Mouse (Mus musculus) frontal cortex, postnatal 10 days (tissue): ENCODE results near the gene Ank.
A peak's percentile ranks its signal among the peaks of the same experiment; 100 is the strongest.
"Not testable (repeated sequence)": the region's sequence is repeated elsewhere in the genome, so short reads cannot be mapped to it uniquely, and the experiment has no call there.

Source experiments
- DNase-seq, 2 experiments: peaks; one replicate each; pipeline ENCODE4 v3.0.0; 2022; ENCODE audit warnings: low spot score in 2 of 2, mixed read lengths in 1 of 2

The Ank gene

DNA sequence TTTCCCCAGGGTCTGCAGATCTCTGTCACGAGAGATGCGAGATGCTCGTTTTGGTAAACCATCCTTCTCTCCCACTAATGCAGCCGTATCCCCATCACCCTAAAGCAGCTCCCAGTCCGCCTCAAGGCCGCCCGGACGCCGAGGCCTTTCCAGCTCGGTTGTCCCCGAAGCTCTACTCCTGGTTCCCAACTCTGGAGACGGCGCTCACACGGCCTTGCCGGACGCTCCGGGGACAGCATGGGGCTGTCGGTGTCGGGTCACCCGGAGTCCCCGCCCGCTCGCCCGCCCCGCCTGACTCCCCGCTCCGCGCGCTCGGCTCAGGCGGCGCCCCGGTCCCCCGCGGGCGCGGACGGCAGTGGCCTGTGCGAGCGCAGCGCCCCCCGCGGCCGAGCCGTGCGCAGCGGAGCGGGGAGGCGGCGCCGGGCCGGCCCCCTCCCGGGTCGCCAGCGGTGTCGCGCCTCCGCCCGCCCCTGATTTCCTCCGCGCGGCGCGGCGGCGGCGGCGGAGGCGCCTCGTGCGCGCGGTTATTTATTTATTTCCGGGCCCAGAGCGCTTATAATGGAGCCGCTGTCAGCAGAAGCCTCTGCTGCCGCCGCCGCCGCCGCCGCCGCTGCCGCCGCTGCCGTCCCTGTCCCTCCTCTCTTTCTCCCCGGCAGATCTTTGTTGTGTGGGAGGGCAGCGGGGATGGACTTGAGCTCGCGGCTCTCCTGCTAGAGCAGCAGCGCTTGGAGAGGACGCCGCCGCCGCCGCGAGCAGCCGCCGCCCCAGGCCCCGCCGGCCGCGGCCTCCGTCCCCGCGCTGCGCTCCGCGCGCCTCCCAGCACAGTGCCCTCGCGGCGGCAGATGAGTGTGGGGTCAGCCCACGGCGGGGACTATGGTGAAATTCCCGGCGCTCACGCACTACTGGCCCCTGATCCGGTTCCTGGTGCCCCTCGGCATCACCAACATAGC lies at the start of gene Ank:
Gene Ank, plus strand, starts transcription at position 547 of the 950 bp plus-strand sequence.
- peak; percentile 62 to 83 for DNase-seq

GRCm38 (mm10) chr15:27418566-27419331 lies 47.7 kb upstream of the Ank start:
- DNase-seq = no peak

DNA sequence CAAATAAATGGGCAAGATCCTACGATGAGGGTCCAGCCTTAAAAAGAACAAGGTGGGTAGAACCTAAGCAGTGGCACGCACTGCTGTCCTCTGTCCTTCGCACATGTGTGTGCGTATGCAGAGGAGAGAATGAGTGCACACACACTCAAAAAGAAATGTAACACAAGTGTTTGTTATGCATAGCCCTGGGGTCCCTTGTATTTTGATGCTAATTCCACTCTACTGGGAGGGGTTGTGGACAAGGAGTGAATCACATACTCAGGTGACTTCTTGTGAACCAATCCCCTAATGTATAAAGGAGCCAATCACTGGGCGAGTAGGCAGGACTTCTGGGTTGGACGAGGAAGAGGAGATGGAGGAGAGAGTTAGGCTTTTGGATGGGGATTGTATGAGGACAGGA lies 44.9 kb upstream of the Ank start:
- DNase-seq = no peak

GRCm38 (mm10) chr15:27427581-27427980 lies 38.9 kb upstream of the Ank start:
- DNase-seq = no peak

DNA sequence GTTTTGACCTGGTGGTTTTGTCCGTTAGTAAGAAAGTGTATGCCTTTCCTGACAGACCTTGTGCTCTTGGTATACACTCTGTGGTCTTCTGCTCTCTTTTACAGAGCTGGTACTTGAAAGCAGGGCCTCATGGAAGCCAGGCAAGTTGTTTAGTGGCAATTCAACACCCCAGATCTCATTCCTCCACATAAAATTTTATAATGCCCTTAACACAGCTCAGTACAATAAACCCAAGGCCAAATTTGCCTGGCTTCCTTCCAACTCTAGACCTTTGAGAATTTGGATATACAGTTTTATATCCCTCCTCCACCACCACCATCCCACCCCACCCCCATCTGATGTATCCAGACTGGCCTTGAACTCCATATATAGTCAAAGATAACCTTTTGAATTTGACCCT lies 36.2 kb upstream of the Ank start:
- no peak for DNase-seq

GRCm38 (mm10) chr15:27432851-27433615 lies 33.4 kb upstream of the Ank start:
- no peak for DNase-seq

GRCm38 (mm10) chr15:27435409-27435808 lies 31.1 kb upstream of the Ank start:
- DNase-seq = no peak

- DNase-seq = no peak
These were observed 30.3 kb upstream of the Ank start for GRCm38 (mm10) chr15:27436194-27436593.

- DNase-seq = no peak
These were observed 25.4 kb upstream of the Ank start for GRCm38 (mm10) chr15:27441053-27441452.

DNA sequence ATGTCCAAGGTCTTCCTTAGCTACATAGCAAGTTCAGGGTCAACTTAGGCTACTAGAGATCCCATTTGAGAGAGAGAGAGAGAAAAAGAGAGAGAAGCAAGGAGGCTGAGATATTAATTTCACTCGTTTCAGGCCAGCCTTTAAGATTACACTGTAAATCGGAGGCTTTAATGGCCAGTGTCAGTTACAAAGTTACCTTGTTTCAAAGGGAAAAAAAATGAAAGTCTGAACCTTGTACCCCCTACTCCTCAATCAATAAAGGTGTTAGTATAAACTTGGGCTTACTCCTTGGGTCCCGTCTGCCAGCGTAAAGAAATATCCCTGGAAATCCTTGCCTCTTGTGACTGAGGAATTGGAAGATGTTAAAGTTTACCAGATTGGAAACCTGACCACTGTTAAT lies 24.9 kb upstream of the Ank start:
- no peak for DNase-seq

DNA sequence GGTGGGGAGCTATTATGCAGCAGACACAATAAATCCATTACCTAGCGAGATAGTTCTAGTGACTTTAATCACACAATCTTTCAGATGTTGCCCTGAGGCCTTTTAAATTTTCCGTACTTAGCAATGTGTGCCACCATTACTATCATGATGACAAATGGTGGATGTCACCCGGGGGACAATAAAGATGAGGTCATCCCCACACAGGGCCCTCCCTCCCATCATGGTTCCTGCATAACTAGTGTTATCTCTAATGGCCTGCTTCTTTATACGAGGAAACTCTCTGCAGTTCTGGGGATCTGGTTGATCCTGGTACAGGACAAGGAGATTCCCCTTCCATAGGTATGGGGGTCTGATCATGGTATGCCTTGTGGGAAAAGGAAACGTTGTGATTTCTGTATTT lies 24.5 kb upstream of the Ank start:
- DNase-seq = no peak

DNA sequence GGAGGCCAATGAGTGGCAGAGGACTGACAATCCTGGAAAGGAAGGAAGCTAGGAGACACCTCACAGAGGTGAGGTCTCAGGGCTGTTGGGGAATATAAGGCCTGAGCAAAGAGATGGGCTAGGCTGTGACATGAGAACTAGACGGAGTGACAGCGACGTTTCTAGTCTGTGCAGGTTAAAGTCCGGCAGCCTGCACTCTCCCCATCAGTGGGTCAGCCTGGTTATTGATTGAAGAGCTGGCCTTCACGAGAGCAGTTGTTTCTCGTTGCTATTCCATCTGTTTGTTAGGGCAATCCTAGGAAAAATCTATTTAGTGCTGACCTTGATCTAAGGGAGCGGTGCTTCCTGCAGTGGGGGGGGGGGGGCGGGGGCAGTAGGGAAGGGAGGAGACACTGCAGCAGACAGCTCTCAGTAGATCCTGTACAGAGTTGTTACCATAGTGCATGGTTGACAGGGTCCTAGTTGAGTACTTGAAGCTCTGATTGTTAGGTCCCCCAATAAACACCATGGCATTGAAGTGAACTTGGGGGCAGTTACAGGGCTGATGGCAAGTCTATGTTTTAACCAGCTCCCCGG lies 21.6 kb upstream of the Ank start:
- no peak for DNase-seq

DNA sequence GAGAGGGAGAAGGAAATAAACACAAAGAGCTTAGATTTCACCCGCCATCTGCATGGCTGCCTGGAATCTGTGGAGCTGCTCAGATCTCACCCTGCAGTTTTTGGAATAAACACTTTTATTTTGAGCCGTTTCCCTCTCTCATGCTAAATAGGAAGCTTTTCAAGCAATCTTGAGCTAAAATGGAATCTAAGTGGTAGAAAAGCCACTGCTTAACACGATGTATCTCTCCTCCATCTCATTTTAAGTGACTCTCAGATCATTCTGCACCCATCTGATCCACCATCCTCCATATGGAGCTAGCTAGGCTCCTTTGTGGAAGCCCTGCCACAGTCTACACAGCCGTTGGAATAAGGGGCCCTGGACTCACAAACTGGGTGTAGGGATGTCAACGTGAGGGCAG lies 15.8 kb upstream of the Ank start:
- DNase-seq = no peak

DNA sequence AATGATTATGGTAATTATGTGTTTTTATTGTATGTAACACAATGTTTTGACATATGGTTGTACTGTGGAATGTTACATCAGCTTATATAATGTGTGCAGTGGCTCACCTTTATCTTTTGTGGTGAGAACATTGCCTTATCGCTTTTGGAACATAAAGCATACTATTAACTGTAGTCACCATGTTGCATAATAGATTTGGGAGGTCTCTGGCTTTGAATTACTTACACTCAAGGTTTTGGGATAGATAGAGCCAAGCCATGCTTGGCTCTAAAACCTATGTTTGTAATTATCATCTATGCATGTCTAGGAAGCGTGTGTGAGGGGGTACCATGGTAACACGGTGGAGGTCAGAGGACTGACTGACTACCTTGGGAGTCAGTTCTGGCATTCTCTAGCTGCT lies 14.7 kb upstream of the Ank start:
- DNase-seq = no peak

GRCm38 (mm10) chr15:27452496-27452895 lies 14.0 kb upstream of the Ank start:
- DNase-seq = no peak

DNA sequence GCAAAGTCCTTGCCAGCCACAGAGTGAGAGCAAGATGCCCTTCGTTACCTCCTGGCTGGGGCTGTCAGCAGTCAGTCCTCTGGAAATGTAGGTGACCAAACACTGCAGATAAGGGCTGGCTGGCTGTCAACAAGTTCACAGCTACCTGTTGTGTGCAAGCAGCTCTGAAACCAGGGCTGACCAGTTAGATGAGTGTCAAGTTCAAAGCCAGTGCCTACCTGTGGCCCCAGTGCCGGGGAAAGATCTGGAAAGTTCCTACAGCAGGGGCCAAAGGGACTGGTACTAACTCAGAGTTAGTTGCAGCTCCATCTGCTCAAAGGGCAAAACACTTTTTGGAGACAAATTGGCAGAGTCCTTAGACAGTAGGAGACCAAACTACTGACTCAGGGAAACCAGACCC lies 9.5 kb upstream of the Ank start:
- DNase-seq = no peak

DNA sequence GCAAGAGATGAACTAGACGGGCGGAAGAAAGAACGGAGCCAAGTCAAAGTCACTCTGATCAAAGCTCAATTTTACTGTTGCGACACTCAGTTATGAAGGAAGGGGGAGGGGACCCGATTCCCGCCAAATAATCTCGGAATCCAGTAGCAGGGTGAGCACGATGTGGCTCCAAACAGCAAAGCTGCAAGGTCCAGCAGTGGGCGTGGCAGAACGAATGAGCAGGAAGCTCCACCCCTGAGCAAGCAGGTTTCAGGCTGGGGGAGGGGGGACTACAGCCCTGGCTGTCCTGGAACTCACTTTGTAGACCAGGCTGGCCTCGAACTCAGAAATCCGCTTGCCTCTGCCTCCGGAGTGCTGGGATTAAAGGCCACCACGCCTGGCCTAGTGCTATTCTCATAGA lies 6.7 kb upstream of the Ank start:
- DNase-seq = not testable (repeated sequence)

DNA sequence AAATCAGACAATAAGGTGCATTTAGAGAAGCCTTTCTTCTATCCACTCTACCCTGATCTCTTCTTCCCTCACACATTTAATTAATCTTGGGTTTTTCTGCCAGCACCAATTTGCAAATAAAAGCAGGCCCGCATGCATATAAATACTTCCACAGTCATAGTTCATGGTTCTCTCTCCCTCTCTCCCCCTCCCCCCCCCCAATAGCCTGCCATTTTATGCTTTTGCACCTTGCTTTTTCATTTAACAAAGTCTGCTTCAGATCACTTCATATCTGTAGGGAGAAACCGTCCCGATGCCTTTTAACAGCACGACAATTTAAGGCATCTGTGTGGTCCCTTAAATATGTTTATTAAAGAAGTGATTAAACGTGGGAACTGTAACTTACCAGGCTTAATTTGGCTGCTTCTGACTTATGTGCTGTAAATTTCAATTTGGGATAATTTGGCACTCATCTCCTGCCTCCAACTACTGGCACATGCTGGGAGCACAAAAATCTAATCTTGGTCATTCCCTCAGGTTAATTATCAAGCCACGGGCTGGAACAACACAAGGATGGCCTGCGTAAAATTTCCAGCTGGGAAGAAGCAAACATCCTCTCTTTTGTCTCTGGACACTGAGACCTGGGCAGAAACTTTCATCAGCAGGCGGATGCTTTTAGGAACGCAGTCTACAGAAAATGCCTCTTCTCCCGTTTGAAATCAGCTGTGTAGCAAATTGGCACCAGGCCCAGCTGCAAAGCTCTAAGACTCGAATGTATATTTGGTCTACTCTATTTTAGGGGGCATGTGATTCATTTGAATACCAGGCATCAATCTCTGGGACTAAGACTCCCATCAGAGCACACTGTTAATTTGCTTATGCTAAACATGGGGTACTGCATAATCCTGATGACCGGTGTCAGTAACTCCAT lies 4.9 kb upstream of the Ank start:
- DNase-seq = peak; percentile 57 to 61

GRCm38 (mm10) chr15:27463876-27464275 lies 2.6 kb upstream of the Ank start:
- DNase-seq = no peak

DNA sequence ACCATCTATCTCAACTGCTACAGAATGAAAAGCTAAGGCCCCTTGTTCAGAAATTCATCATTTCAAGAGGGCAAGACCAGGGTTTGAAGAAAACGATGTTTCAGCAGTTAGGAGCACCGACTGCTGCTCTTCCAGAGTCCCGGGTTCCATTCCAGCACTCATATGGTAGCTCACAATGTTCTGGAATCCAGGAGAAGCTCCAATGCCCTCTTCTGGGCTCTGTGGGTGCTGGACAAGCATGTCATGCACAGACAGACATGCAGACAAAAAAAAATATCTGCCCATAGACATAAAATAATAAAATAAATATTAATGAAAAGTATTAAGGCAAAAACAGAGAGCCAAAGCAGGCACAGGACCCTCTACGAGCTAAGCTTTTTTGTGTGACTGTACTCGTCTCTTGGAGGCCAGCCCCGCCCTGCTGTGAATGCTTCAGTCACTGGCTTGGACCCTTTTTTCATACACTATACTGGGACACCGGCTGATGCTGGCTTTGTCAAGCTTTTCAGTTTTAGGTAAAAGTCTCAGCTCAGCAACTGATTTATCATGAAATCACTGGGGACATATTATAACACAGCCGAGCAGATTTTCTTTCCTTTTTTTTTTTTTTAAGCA lies 979 bp upstream of the Ank start:
- DNase-seq = no peak
